Mouse (Mus musculus) liver, embryonic 13.5 days (tissue): ENCODE data around the gene Vmn1r204. TPM values are rescaled to one million over a fixed set of nuclear protein-coding genes. Genes with fewer than 3 reads are reported as not detected.
"Not testable (repeated sequence)": the region's sequence is repeated elsewhere in the genome, so short reads cannot be mapped to it uniquely, and the experiment has no call there.

Experiments used
- ATAC-seq: fragments of 200-750 bp; cut with Nextera tagmentation; 2 replicates; pipeline ENCODE4 v1.8.0; 2017; ENCODE audit warnings: low read depth, mild to moderate bottlenecking, moderate number of reproducible peaks, moderate library complexity
- DNase-seq: peaks from one replicate; pipeline ENCODE4 v3.0.0; 2022
- H3K27ac ChIP-seq: fragments of 300-500 bp; sonication (generic); 2 replicates; pipeline ENCODE4 v1.5.1; 2015; ENCODE audit warnings: moderate library complexity, mild to moderate bottlenecking, inconsistent platforms
- H3K27me3 ChIP-seq: fragments of 300-500 bp; sonication (generic); 2 replicates; pipeline ENCODE4 v1.6.1; 2015; ENCODE audit warnings: mild to moderate bottlenecking, inconsistent platforms
- H3K36me3 ChIP-seq: fragments of 300-500 bp; sonication (generic); 2 replicates; pipeline ENCODE4 v1.6.1; 2015; ENCODE audit warnings: mild to moderate bottlenecking, inconsistent platforms
- H3K4me1 ChIP-seq: fragments of 300-500 bp; sonication (generic); replicated peaks from 2 replicates; pipeline ENCODE4 v1.6.1; 2015; ENCODE audit warnings: inconsistent platforms
- H3K4me2 ChIP-seq: fragments of 300-500 bp; sonication (generic); 2 replicates; pipeline ENCODE4 v1.6.1; 2015; ENCODE audit warnings: inconsistent platforms, mild to moderate bottlenecking, moderate library complexity
- H3K4me3 ChIP-seq: fragments of 300-500 bp; sonication (generic); replicated peaks from 2 replicates; pipeline ENCODE4 v1.5.1; 2015; ENCODE audit warnings: mild to moderate bottlenecking, inconsistent platforms
- H3K9ac ChIP-seq: fragments of 300-500 bp; sonication (generic); 2 replicates; pipeline ENCODE4 v1.6.1; 2015; ENCODE audit warnings: mild to moderate bottlenecking, inconsistent platforms
- H3K9me3 ChIP-seq: fragments of 300-500 bp; sonication (generic); replicated peaks from 2 replicates; pipeline ENCODE4 v1.6.1; 2016; ENCODE audit warnings: inconsistent platforms
- WGBS: fragments of 180-500 bp; shearing (Covaris S2); methylation state at CpG from one replicate; pipeline ENCODE4 v1.1.7; 2015; ENCODE audit not compliant: insufficient replicate concordance; 5-methylcytosine and 5-hydroxymethylcytosine counted together
- polyA plus RNA-seq: library from polyadenylated mRNA; unstranded; fragments of >200 nt; fragmentation: Nextera tagmentation; extraction: Ambion mirVana; gene quantifications from 2 replicates; pipeline ENCODE4 v1.2.1, GENCODE M21; 2015

Vmn1r204 gene
- not detected in 2 replicates for polyA plus RNA-seq

- H3K4me1 ChIP-seq, H3K4me3 ChIP-seq, H3K27me3 ChIP-seq, H3K36me3 ChIP-seq, H3K27ac ChIP-seq, H3K9ac ChIP-seq, ATAC-seq, H3K4me2 ChIP-seq, DNase-seq, H3K9me3 ChIP-seq: not testable (repeated sequence)
- WGBS: 36% methylated on average over 1 of the region's 1 CpGs
Measured at GRCm38 (mm10) chr13:22552898-22553297, at the start of gene Vmn1r204. Gene Vmn1r204, plus strand, starts transcription at chr13:22553198.

DNA sequence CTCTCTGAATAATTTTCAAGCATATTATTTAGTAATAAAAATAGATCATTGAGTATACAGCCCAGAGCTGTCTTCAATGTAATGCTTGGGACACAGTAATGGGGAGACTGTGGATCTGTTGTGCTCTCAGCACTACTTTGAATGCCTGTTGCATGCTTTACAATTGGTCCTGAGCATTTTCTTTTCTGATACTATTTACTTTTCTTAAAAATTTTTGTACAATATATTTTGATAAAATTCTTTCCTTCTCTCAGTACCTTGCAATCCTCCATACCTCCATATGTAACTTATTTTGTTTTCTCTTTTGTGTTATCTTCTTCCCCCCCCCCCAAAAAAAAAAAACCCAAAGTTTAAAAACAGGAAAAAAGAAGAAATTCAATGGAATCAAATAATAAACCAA lies 47.7 kb upstream of the Vmn1r204 start, which contains the start of gene Vmn1r202:
Gene Vmn1r202, minus strand, starts transcription at position 101 of the 400 bp plus-strand sequence.
- no peaks in the 10 kb centered on the region for H3K9me3 ChIP-seq
- no peak within 1 kb of the TSS for H3K4me2 ChIP-seq
- DNase-seq (no peak), ATAC-seq (no peak)
- H3K27me3 ChIP-seq: no peaks in the 10 kb centered on the region
- no peaks in the 10 kb centered on the region for H3K36me3 ChIP-seq
- no peak within 1 kb of the TSS for H3K9ac ChIP-seq
- H3K4me3 ChIP-seq: no peak within 1 kb of the TSS
- no peak within 1 kb of the TSS for H3K27ac ChIP-seq
- no peaks in the 10 kb centered on the region for H3K4me1 ChIP-seq

DNA sequence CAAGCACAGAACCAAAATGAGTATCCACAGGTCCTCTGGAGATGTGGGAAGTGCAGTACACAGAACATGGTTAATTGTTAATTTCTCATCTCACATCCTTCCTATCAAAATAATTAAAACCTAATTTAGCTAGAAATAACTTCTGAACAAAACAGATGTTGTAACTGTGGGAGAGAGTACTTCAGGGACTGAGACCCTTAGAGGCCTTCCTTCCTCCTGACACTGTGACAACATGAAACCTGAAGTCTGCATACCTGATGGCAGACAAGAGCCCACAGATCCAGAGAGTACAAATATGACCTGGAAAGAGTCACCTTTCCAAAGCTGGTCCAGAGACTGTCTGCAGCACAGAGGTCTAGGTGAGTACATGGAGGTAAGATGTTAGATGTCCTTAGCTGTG lies 35.2 kb upstream of the Vmn1r204 start, which contains the start of gene Vmn1r203:
Gene Vmn1r203, plus strand, starts transcription at position 301 of the 400 bp plus-strand sequence.
- Histone ChIP-seq H3K9me3 (no peaks in the 10 kb centered on the region), H3K27ac (no peak within 1 kb of the TSS), H3K4me2 (no peak within 1 kb of the TSS), H3K36me3 (no peaks in the 10 kb centered on the region), H3K9ac (no peak within 1 kb of the TSS), H3K4me1 (no peaks in the 10 kb centered on the region), H3K27me3 (no peaks in the 10 kb centered on the region), H3K4me3 (no peak within 1 kb of the TSS)
- no peak for DNase-seq
- ATAC-seq: no peak

- not testable (repeated sequence) for ATAC-seq, H3K27ac ChIP-seq, H3K36me3 ChIP-seq, H3K9ac ChIP-seq, H3K27me3 ChIP-seq, H3K4me1 ChIP-seq, DNase-seq, H3K4me2 ChIP-seq, H3K4me3 ChIP-seq, H3K9me3 ChIP-seq
- WGBS: 57% methylated on average over 3 of the region's 3 CpGs
Measured at GRCm38 (mm10) chr13:22574911-22575310, 21.9 kb downstream of the Vmn1r204 start.

DNA sequence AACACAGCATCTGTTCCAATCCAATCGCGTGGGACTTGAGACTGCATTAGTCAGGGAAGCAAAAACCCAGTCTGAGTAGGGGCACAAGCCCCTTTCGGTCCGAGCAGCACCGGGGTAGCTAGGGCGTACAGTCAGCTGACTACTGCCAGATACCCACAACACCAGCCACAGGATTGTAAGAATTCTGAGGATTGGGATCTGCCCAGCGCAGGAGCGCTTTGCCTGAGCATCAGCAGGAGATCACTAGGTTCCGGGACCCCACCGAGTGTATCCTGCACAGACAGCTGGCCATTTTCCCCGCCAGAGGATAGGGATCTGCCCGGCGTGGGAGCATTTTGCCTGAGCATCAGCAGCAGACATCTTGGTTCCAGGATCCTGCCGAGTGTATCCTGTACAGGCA lies 30.3 kb downstream of the Vmn1r204 start:
- not testable (repeated sequence) for H3K36me3 ChIP-seq, H3K9ac ChIP-seq, H3K27ac ChIP-seq, H3K9me3 ChIP-seq, H3K4me2 ChIP-seq, H3K4me3 ChIP-seq, ATAC-seq, DNase-seq, H3K27me3 ChIP-seq, H3K4me1 ChIP-seq
- WGBS: 67% methylated on average over 14 of the region's 14 CpGs

- Histone ChIP-seq H3K4me1 (no peaks in the 10 kb centered on the region), H3K27me3 (no peaks in the 10 kb centered on the region), H3K4me2 (no peak within 1 kb of the TSS), H3K9ac (no peak within 1 kb of the TSS), H3K36me3 (no peaks in the 10 kb centered on the region), H3K27ac (no peak within 1 kb of the TSS), H3K4me3 (no peak within 1 kb of the TSS), H3K9me3 (no peaks in the 10 kb centered on the region)
- DNase-seq (no peak), ATAC-seq (no peak)
- 63% methylated on average over 3 of the region's 3 CpGs for WGBS
Measured at GRCm38 (mm10) chr13:22592900-22593299, 39.9 kb downstream of the Vmn1r204 start, which contains the start of gene Vmn1r205. Gene Vmn1r205, minus strand, starts transcription at chr13:22593000.

Other genes with a start within 250 kb of the Vmn1r204 start
- gene Vmn1r197, start 228.6 kb upstream of the Vmn1r204 start, polyA plus RNA-seq: not detected in 2 replicates
- gene Vmn1r198, start 202.8 kb upstream of the Vmn1r204 start, polyA plus RNA-seq: not detected in 2 replicates
- gene Vmn1r199, start 173.4 kb upstream of the Vmn1r204 start, polyA plus RNA-seq: not detected in 2 replicates
- not detected in 2 replicates for gene Vmn1r200, start 162.8 kb upstream of the Vmn1r204 start, polyA plus RNA-seq
- not detected in 2 replicates for gene Vmn1r201, start 81.3 kb upstream of the Vmn1r204 start, polyA plus RNA-seq
- gene Vmn1r202, start 47.8 kb upstream of the Vmn1r204 start, polyA plus RNA-seq: not detected in 2 replicates
- gene Vmn1r203, start 35.1 kb upstream of the Vmn1r204 start, polyA plus RNA-seq: not detected in 2 replicates
- gene Vmn1r205, start 39.8 kb downstream of the Vmn1r204 start, polyA plus RNA-seq: not detected in 2 replicates
- not detected in 2 replicates for gene Vmn1r206, start 71.1 kb downstream of the Vmn1r204 start, polyA plus RNA-seq
- gene Vmn1r207-ps, start 176.4 kb downstream of the Vmn1r204 start, polyA plus RNA-seq: not detected in 2 replicates
- gene Vmn1r208, start 224.2 kb downstream of the Vmn1r204 start, polyA plus RNA-seq: not detected in 2 replicates